Mouse (Mus musculus): ENCODE results near the gene Paqr4. TPM values are rescaled to one million over a fixed set of nuclear protein-coding genes. Genes with fewer than 3 reads are reported as not detected.

The Paqr4 gene
- total and polyA plus RNA-seq, 3 experiments: 1.0 to 2.8 (median 1.1) TPM

DNA sequence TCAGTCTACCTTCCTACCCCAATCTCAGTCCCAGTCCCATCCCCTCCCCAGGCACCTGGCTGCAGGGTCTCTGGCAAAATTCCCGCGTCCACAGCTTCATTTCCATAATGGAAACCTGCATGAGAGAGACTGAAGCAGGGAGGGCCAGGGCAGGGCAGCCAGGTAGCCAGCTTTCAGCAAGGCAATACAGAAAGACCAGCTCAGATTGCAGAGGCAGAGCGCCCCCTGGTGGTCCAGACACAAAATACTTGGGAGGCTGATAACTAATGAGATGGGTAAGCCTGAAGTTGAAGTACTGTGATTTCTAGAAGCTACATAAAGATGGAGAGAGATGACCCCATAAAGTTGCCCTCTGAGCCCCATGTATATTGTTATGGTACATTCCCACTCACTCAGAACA lies 34.5 kb downstream of the Paqr4 start:
- in situ Hi-C loops (cut with MboI; ENCODE audit: low pct_ligation_motif_present, low pct_unique_long_range_greater_than_20kb, low sequenced_read_pairs): loop anchor here (5.0 kb wide), 1 partner anchor 129 kb away; no protein-coding TSS in a partner anchor
- H3K27me3 ChIP-seq (replicated peaks): peaks cover 81% of the 10 kb centered on the region

DNA sequence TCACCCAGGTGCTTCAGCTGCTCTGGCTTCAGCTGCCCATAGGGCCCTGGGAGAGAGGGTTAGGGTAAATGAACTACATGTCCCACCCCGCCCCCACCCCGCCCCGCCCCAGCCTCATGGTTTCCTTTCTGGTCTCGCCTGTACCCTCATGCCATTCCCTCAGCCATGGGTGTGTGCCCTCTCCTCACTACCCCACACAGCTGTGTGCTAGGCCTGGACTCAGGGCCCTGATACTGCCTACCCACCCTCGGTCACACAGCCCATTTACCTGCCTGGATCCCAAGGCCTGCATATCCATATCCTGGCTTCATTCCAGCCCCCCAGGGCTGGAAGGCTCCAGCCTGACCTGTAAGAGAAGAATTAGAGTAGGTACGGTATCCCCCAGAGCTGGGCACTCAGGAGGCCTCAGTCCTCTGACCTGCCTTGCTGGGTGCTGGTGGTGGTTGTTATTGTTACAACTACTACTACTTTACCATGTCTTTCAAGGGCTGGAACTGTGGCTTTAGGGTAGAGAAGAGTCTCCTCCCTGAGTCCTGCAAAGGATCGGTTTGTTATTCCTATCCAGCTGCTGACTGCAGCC lies 35.1 kb downstream of the Paqr4 start:
- H3K9ac ChIP-seq (ENCODE audit: insufficient read depth, low read depth): no peak overlapping the region
- TF ChIP-seq ZKSCAN1 (IDR thresholded peaks at IDR 0.05; ENCODE audit: borderline replicate concordance, low read depth, low read length): no peak
- no peak for TF ChIP-seq JUND (conservative IDR thresholded peaks at IDR 0.05; ENCODE audit: low read depth, low read length)
- no peak for TF ChIP-seq KAT2A (IDR thresholded peaks at IDR 0.05; ENCODE audit: insufficient replicate concordance, low read length)
- TF ChIP-seq MAX (IDR thresholded peaks at IDR 0.05; ENCODE audit: low read length): no peak
- TF ChIP-seq RAD21 (IDR thresholded peaks at IDR 0.05; ENCODE audit: low read depth, low read length): no peak
- no peak for TF ChIP-seq CHD1 (IDR thresholded peaks at IDR 0.05; ENCODE audit: low read depth, low read length)
- no peak for TF ChIP-seq SMC3 (IDR thresholded peaks at IDR 0.05; ENCODE audit: low read depth, low read length)
- no peak for TF ChIP-seq CHD2 (IDR thresholded peaks at IDR 0.05; ENCODE audit: low read length)
- no peak for TF ChIP-seq MAFK (IDR thresholded peaks at IDR 0.05; ENCODE audit: insufficient replicate concordance, low read length)
- H3K9me3 ChIP-seq (replicated peaks; ENCODE audit: low read length): no peaks in the 10 kb centered on the region
- no peak overlapping the region for H3K27ac ChIP-seq (ENCODE audit: insufficient read depth, low read depth)
- dilution Hi-C loops (cut with MboI; ENCODE audit: extremely low pct_ligation_motif_present, extremely low pct_unique_long_range_greater_than_20kb, low sequenced_read_pairs): no loop called here
- peaks cover 81% of the 10 kb centered on the region for H3K27me3 ChIP-seq (replicated peaks)
- no peak overlapping the region for H3K4me3 ChIP-seq (replicated peaks in 1 of 3; ENCODE audit: low read depth in 2 of 3, low read length in 2 of 3, poor library complexity in 1 of 3)
- DNase-seq (ENCODE audit: extremely low read depth): no peak
- no peaks in the 10 kb centered on the region for H3K36me3 ChIP-seq (replicated peaks in 1 of 2; ENCODE audit: control insufficient read depth in 1 of 2, insufficient read depth in 1 of 2, low read length in 1 of 2)
- no peak overlapping the region for H3K4me2 ChIP-seq (ENCODE audit: insufficient read depth, low read depth, poor library complexity, severe bottlenecking)
- H3K79me2 ChIP-seq (replicated peaks; ENCODE audit: control insufficient read depth, extremely low read depth, insufficient read depth, poor library complexity, severe bottlenecking): no peaks in the 10 kb centered on the region
- no peaks in the 10 kb centered on the region for H3K4me1 ChIP-seq (ENCODE audit: control insufficient read depth in 1 of 2, insufficient read depth in 2 of 2)
- in situ Hi-C loops (cut with MboI; ENCODE audit: low pct_ligation_motif_present, low pct_unique_long_range_greater_than_20kb, low sequenced_read_pairs): loop anchor here (5.0 kb wide), 1 partner anchor 128 kb away; no protein-coding TSS in a partner anchor

More for the DNA sequence above, 34.5 kb downstream of the Paqr4 start:
- Histone ChIP-seq H3K9ac (ENCODE audit: insufficient read depth, low read depth) (no peak overlapping the region), H3K4me1 (ENCODE audit: control insufficient read depth in 1 of 2, insufficient read depth in 2 of 2) (no peaks in the 10 kb centered on the region), H3K9me3 (replicated peaks; ENCODE audit: low read length) (no peaks in the 10 kb centered on the region), H3K36me3 (replicated peaks in 1 of 2; ENCODE audit: control insufficient read depth in 1 of 2, insufficient read depth in 1 of 2, low read length in 1 of 2) (no peaks in the 10 kb centered on the region), H3K79me2 (replicated peaks; ENCODE audit: control insufficient read depth, extremely low read depth, insufficient read depth, poor library complexity, severe bottlenecking) (no peaks in the 10 kb centered on the region), H3K4me2 (ENCODE audit: insufficient read depth, low read depth, poor library complexity, severe bottlenecking) (no peak overlapping the region), H3K4me3 (replicated peaks in 1 of 3; ENCODE audit: low read depth in 2 of 3, low read length in 2 of 3, poor library complexity in 1 of 3) (no peak overlapping the region), H3K27ac (ENCODE audit: insufficient read depth, low read depth) (no peak overlapping the region)
- dilution Hi-C loops (cut with MboI; ENCODE audit: extremely low pct_ligation_motif_present, extremely low pct_unique_long_range_greater_than_20kb, low sequenced_read_pairs): no loop called here
- peak; percentile 38; the same call in 1 of the 2 replicates for TF ChIP-seq NELFE (IDR thresholded peaks at IDR 0.05; ENCODE audit: low read depth, low read length)
- peak; percentile 79 for TF ChIP-seq SMC3 (IDR thresholded peaks at IDR 0.05; ENCODE audit: low read depth, low read length)
- no peak for TF ChIP-seq E2F4 (IDR thresholded peaks at IDR 0.05; ENCODE audit: insufficient replicate concordance, low read depth, low read length)
- TF ChIP-seq MAZ (IDR thresholded peaks at IDR 0.05; ENCODE audit: low read depth, low read length): 0 out of 2 replicates have a peak, but pooled peaks have one; percentile 21
- peak; percentile 86 to 97 for TF ChIP-seq CTCF (conservative IDR thresholded peaks at IDR 0.05 in 1 of 2, IDR thresholded peaks at IDR 0.05 in 1 of 2; ENCODE audit: low read depth in 2 of 2, low read length in 2 of 2)
- TF ChIP-seq CHD2 (IDR thresholded peaks at IDR 0.05; ENCODE audit: low read length): no peak
- peak; percentile 41; the same call in 1 of the 2 replicates for TF ChIP-seq ZC3H11A (IDR thresholded peaks at IDR 0.05; ENCODE audit: low read depth, low read length)
- TF ChIP-seq BHLHE40 (IDR thresholded peaks at IDR 0.05; ENCODE audit: low read depth, low read length): no peak
- TF ChIP-seq JUND (conservative IDR thresholded peaks at IDR 0.05; ENCODE audit: low read depth, low read length): no peak
- TF ChIP-seq RAD21 (IDR thresholded peaks at IDR 0.05; ENCODE audit: low read depth, low read length): peak; percentile 90
- peak; percentile 71 for DNase-seq (ENCODE audit: extremely low read depth)
